Mouse (Mus musculus): ENCODE data around the gene Slc7a11. TPM values are rescaled to one million over a fixed set of nuclear protein-coding genes. Genes with fewer than 3 reads are reported as not detected.

Slc7a11 gene
- polyA plus RNA-seq, 1 experiment from 2014 or later, result 2.4 TPM

DNA sequence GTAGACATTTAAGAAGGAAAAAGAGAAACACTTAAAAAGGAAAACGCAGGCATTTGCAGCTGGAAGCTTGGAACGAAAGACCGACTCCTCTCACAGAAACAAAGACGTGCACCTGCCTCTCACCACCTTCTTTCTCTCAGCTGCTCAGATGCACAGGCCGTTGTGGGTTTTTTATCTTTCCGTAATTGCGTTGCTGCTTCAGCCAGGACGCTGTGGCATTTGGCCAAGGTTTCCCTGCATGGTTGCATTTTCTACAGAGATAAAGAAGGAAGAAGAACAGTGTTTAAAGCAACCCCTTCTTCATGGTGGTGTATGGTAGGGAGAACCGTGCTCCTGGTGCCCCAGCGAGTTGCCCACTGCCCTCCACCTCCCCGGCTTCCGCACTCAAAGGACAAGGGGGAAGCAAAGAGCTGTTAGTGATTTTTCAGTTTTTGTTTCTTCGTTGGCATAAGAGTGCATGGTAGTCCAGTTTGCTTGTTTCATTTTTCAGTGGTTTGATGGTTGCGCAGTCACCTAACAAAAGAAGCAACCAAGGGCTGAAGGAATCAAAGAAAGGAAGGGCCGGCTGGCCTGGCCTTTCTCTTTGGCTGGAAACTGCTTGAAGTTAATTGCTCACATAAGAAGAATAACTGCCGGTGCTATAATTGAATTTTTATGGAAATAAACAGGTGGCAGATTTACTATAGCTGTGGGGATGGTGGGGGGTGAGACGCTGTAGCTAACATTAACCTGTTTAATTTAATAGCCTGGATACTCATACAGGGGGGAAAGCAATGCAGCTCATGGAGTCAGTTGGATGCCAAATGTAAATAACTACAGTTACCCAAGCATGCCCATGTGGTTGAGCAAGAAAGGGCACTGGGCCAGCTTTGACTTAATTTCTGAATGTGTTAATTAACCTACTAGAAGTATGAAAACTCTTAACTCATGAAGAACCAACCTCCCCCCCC is 143.1 kb downstream of the Slc7a11 start:
- no peak overlapping the region for H3K4me3 ChIP-seq (ENCODE audit: low read depth, low read length)
- H3K9me3 ChIP-seq (ENCODE audit: control insufficient read depth, low read length), result no peaks in the 10 kb centered on the region
- TF ChIP-seq CTCF (IDR thresholded peaks at IDR 0.05; ENCODE audit: low read depth) (no peak), EP300 (optimal IDR thresholded peaks at IDR 0.05) (no peak)
- 80% methylated on average over 17 of the region's 17 CpGs for WGBS
- no peaks in the 10 kb centered on the region for H3K27me3 ChIP-seq (ENCODE audit: control insufficient read depth, insufficient read depth, low read length)
- ATAC-seq (ENCODE audit: low FRiP score, low TSS enrichment) (no peak), DNase-seq (ENCODE audit: low spot score) (no peak)
- H3K4me1 ChIP-seq (replicated peaks; ENCODE audit: control insufficient read depth, insufficient read depth), result no peaks in the 10 kb centered on the region
- H3K36me3 ChIP-seq (ENCODE audit: control insufficient read depth, insufficient read depth, low read length), result no peaks in the 10 kb centered on the region
- no peak overlapping the region for H3K4me2 ChIP-seq (replicated peaks; ENCODE audit: low read depth)
- no peak overlapping the region for H3K27ac ChIP-seq (replicated peaks)
- no peak overlapping the region for H3K9ac ChIP-seq (ENCODE audit: low read length)

DNA sequence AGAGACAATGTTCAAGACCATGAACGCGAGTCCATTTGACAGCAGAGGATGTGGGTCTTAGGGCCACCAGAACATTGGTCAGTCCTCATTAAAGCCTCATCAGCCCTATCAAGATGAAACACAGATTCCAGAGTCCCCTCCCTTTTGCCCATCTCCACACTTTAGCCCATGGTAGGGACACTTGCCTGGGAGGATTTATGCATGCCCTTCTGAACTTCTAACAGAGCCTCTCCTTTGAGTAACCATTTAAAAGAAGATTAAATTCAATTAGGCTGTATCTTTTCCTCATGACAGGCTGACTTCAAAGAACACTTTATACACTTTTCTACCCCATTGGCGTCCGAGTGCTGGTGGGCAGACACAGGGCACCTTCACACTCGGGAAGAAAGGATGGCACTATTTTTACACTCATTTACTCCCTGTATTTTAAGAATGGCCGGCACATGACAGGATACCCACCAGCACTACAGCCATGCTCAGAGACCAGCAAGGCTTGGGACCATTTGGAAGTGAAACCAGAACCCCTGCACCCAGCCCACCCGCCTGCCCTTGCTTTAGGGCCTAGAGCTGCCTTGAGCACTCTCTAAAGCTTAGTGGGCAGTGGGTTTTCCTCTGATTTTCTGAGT is 144.9 kb downstream of the Slc7a11 start:
- Histone ChIP-seq H3K4me1 (replicated peaks; ENCODE audit: control insufficient read depth, insufficient read depth) (no peaks in the 10 kb centered on the region), H3K9me3 (ENCODE audit: control insufficient read depth, low read length) (no peaks in the 10 kb centered on the region), H3K9ac (ENCODE audit: low read length) (no peak overlapping the region), H3K4me3 (ENCODE audit: low read depth, low read length) (no peak overlapping the region), H3K27me3 (ENCODE audit: control insufficient read depth, insufficient read depth, low read length) (no peaks in the 10 kb centered on the region), H3K4me2 (replicated peaks; ENCODE audit: low read depth) (no peak overlapping the region), H3K27ac (replicated peaks) (no peak overlapping the region), H3K36me3 (ENCODE audit: control insufficient read depth, insufficient read depth, low read length) (no peaks in the 10 kb centered on the region)
- WGBS, result 81% methylated on average over 7 of the region's 7 CpGs
- DNase-seq (ENCODE audit: low spot score) (no peak), ATAC-seq (ENCODE audit: low FRiP score, low TSS enrichment) (no peak)
- no peak for TF ChIP-seq CTCF (IDR thresholded peaks at IDR 0.05; ENCODE audit: low read depth)
- TF ChIP-seq EP300 (optimal IDR thresholded peaks at IDR 0.05), result no peak

DNA sequence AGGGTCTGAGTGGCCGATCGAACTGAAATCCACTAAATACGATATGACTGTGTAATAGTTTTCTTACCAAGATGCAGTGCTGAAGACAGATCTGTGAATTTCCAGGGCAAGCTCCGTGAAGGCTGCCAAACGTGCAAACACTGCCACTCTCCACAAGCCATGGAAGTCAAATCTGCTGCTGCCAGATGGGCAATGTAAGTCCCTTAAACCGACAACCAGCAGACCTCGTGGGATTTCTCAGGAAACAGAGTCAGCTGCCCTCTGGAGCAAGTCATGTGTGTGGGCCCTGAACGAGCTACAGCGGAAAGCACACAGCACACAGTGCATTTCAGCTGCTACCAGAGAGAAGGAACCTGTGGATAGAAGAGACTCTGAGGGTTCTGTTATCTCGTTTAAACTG is 146.5 kb downstream of the Slc7a11 start:
- no peaks in the 10 kb centered on the region for H3K36me3 ChIP-seq (ENCODE audit: control insufficient read depth, insufficient read depth, low read length)
- no peak for ATAC-seq (ENCODE audit: low FRiP score, low TSS enrichment)
- no peaks in the 10 kb centered on the region for H3K9me3 ChIP-seq (ENCODE audit: control insufficient read depth, low read length)
- no peak overlapping the region for H3K4me3 ChIP-seq (ENCODE audit: low read depth, low read length)
- H3K27me3 ChIP-seq (ENCODE audit: control insufficient read depth, insufficient read depth, low read length), result no peaks in the 10 kb centered on the region
- no peak for TF ChIP-seq CTCF (IDR thresholded peaks at IDR 0.05; ENCODE audit: low read depth)
- TF ChIP-seq EP300 (optimal IDR thresholded peaks at IDR 0.05), result no peak
- DNase-seq (ENCODE audit: low spot score), result no peak
- no peaks in the 10 kb centered on the region for H3K4me1 ChIP-seq (replicated peaks; ENCODE audit: control insufficient read depth, insufficient read depth)
- H3K27ac ChIP-seq (replicated peaks), result no peak overlapping the region
- WGBS, result 59% methylated on average over 10 of the region's 10 CpGs
- no peak overlapping the region for H3K9ac ChIP-seq (ENCODE audit: low read length)
- no peak overlapping the region for H3K4me2 ChIP-seq (replicated peaks; ENCODE audit: low read depth)

DNA sequence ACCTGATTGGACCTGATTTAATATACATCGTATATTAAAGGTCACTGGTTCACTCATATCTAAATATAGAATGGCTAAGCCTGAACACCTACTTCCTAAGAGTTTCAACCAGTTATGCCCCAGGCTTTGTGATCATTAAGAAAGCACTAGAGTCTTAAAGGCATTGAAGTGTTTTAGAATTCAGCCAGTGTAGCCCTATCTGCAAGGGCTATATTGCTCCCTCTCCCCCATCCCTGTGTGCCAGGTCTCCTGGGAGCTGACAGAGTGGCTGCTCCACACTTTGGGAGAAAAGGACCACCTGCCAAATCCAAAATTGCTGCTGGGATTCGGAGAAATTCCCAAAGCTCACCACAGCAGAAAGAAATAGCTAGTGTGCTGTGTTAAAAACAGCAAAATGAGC is 168.4 kb downstream of the Slc7a11 start:
- ATAC-seq (ENCODE audit: low FRiP score, low TSS enrichment) (no peak), DNase-seq (ENCODE audit: low spot score) (no peak)
- H3K36me3 ChIP-seq (ENCODE audit: control insufficient read depth, insufficient read depth, low read length), result no peaks in the 10 kb centered on the region
- H3K27ac ChIP-seq (replicated peaks), result no peak overlapping the region
- no peak for TF ChIP-seq CTCF (IDR thresholded peaks at IDR 0.05; ENCODE audit: low read depth)
- no peak for TF ChIP-seq EP300 (optimal IDR thresholded peaks at IDR 0.05)
- H3K27me3 ChIP-seq (ENCODE audit: control insufficient read depth, insufficient read depth, low read length), result no peaks in the 10 kb centered on the region
- H3K4me2 ChIP-seq (replicated peaks; ENCODE audit: low read depth), result no peak overlapping the region
- H3K9me3 ChIP-seq (ENCODE audit: control insufficient read depth, low read length), result no peaks in the 10 kb centered on the region
- H3K4me1 ChIP-seq (replicated peaks; ENCODE audit: control insufficient read depth, insufficient read depth), result no peaks in the 10 kb centered on the region
- H3K4me3 ChIP-seq (ENCODE audit: low read depth, low read length), result no peak overlapping the region
- H3K9ac ChIP-seq (ENCODE audit: low read length), result no peak overlapping the region
- WGBS, result 49% methylated on average over 2 of the region's 2 CpGs

DNA sequence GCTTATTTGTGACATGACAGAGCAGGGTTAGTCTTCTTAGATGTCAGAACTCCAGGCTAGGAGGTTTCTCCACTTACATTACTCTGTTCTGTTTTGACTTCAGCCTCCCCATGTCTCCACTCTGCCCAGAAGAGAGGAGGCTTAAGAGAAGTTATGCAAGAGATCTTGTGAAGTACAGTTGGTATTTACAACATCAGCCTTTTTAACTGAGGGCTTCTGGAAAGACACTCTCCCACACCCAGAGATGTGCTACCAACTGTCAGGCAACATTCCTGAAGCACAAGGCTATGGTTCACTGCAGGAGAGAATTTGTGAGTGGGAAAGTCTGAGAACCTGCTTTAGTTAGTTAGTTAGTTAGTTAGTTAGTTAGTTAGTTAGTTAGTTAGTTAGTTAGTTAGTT is 171.2 kb downstream of the Slc7a11 start:
- Histone ChIP-seq H3K4me3 (ENCODE audit: low read depth, low read length) (no peak overlapping the region), H3K36me3 (ENCODE audit: control insufficient read depth, insufficient read depth, low read length) (no peaks in the 10 kb centered on the region), H3K27ac (replicated peaks) (no peak overlapping the region), H3K4me1 (replicated peaks; ENCODE audit: control insufficient read depth, insufficient read depth) (no peaks in the 10 kb centered on the region), H3K9ac (ENCODE audit: low read length) (no peak overlapping the region), H3K4me2 (replicated peaks; ENCODE audit: low read depth) (no peak overlapping the region), H3K27me3 (ENCODE audit: control insufficient read depth, insufficient read depth, low read length) (no peaks in the 10 kb centered on the region), H3K9me3 (ENCODE audit: control insufficient read depth, low read length) (no peaks in the 10 kb centered on the region)
- ATAC-seq (ENCODE audit: low FRiP score, low TSS enrichment) (no peak), DNase-seq (ENCODE audit: low spot score) (no peak)
- TF ChIP-seq CTCF (IDR thresholded peaks at IDR 0.05; ENCODE audit: low read depth) (no peak), EP300 (optimal IDR thresholded peaks at IDR 0.05) (no peak)

DNA sequence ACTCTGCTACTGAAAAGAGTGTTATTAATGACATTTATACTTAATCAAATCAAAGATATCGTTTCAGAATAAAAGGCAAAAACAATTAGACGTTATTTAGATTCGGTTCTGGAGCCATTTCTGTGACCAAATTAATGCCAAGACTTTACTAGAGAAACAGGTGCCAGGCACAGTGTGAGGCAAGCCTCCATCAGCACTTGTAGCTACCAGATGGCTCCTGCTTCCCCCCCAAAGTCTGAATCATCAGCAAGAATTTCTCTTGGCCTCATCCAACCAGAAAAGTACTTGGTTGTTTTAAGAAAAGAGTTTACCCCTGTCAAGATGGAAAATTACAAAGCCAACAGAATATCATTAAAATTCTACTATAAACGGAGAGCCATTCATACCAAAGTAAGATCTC is 173.7 kb downstream of the Slc7a11 start:
- no peak overlapping the region for H3K27ac ChIP-seq (replicated peaks)
- no peak overlapping the region for H3K4me3 ChIP-seq (ENCODE audit: low read depth, low read length)
- no peaks in the 10 kb centered on the region for H3K4me1 ChIP-seq (replicated peaks; ENCODE audit: control insufficient read depth, insufficient read depth)
- no peaks in the 10 kb centered on the region for H3K36me3 ChIP-seq (ENCODE audit: control insufficient read depth, insufficient read depth, low read length)
- H3K9ac ChIP-seq (ENCODE audit: low read length), result no peak overlapping the region
- ATAC-seq (ENCODE audit: low FRiP score, low TSS enrichment), result no peak
- no peak for DNase-seq (ENCODE audit: low spot score)
- H3K27me3 ChIP-seq (ENCODE audit: control insufficient read depth, insufficient read depth, low read length), result no peaks in the 10 kb centered on the region
- TF ChIP-seq EP300 (optimal IDR thresholded peaks at IDR 0.05), result no peak
- TF ChIP-seq CTCF (IDR thresholded peaks at IDR 0.05; ENCODE audit: low read depth), result no peak
- WGBS, result 74% methylated on average over 4 of the region's 4 CpGs
- H3K4me2 ChIP-seq (replicated peaks; ENCODE audit: low read depth), result no peak overlapping the region
- H3K9me3 ChIP-seq (ENCODE audit: control insufficient read depth, low read length), result no peaks in the 10 kb centered on the region
